In genomic region chr17:45618941-45619385, GRCm38 (mm10) we compare ENCODE assay signal across 8 mouse cellular contexts. TPM values are rescaled to one million over a fixed set of nuclear protein-coding genes. Genes with fewer than 3 reads are reported as not detected.
DNase-seq lines count a peak whose midpoint lies in the region; ATAC-seq and TF ChIP-seq lines count a peak whose summit lies in the region.

No protein-coding gene starts in this region.

- H3K4me3 ChIP-seq in embryonic facial prominence, embryonic 12.5 days, result peak overlapping the region; percentile 20
- no peak overlapping the region for H3K4me3 ChIP-seq in hindbrain, embryonic 12.5 days
- peak overlapping the region; percentile 6; the same call in 1 of the 2 replicates for H3K4me3 ChIP-seq in limb, embryonic 14.5 days (replicated peaks; ENCODE audit: low read length)
- no peak overlapping the region for H3K4me3 ChIP-seq in myocyte

- H3K36me3 ChIP-seq in embryonic facial prominence, embryonic 12.5 days, result no peaks in the 10 kb centered on the region
- H3K36me3 ChIP-seq in hindbrain, embryonic 12.5 days, result no peaks in the 10 kb centered on the region
- no peaks in the 10 kb centered on the region for H3K36me3 ChIP-seq in limb, embryonic 14.5 days (ENCODE audit: control insufficient read depth, insufficient read depth, low read length)
- no peaks in the 10 kb centered on the region for H3K36me3 ChIP-seq in myocyte (ENCODE audit: control insufficient read depth, insufficient read depth)

- H3K27ac ChIP-seq in embryonic facial prominence, embryonic 12.5 days, result peak overlapping the region; percentile 70; the same call in 1 of the 2 replicates
- H3K27ac ChIP-seq in hindbrain, embryonic 12.5 days, result peak overlapping the region; percentile 55; the same call in 1 of the 2 replicates
- H3K27ac ChIP-seq in limb, embryonic 14.5 days (replicated peaks; ENCODE audit: low read depth, low read length), result no peak overlapping the region

- DNase-seq in gastrocnemius, adult 18-20 months (ENCODE audit: low spot score), result peak; percentile 60
- DNase-seq in gastrocnemius, adult 8-10 months (ENCODE audit: low spot score in 2 of 2), result no peak
- no peak for DNase-seq in limb, embryonic 14.5 days (ENCODE audit: low spot score)
- DNase-seq in left cerebral cortex, adult 8-10 months (ENCODE audit: low spot score in 2 of 2), result no peak
- DNase-seq in frontal cortex, postnatal 14 days (ENCODE audit: low spot score in 2 of 2), result no peak

- H3K4me2 ChIP-seq in embryonic facial prominence, embryonic 12.5 days (replicated peaks), result peak overlapping the region; percentile 38
- H3K4me2 ChIP-seq in hindbrain, embryonic 12.5 days (replicated peaks), result peak overlapping the region; percentile 37
- H3K4me2 ChIP-seq in limb, embryonic 14.5 days (replicated peaks; ENCODE audit: low read depth, low read length, severe bottlenecking), result peak overlapping the region; percentile 39
- H3K4me2 ChIP-seq in myocyte (ENCODE audit: low read depth), result peak overlapping the region; percentile 42

- H3K4me1 ChIP-seq in embryonic facial prominence, embryonic 12.5 days, result peaks cover 11% of the 10 kb centered on the region; the same call in 1 of the 2 replicates
- peaks cover 10% of the 10 kb centered on the region for H3K4me1 ChIP-seq in hindbrain, embryonic 12.5 days
- H3K4me1 ChIP-seq in limb, embryonic 14.5 days (ENCODE audit: control insufficient read depth, insufficient read depth, low read length), result peaks cover 10% of the 10 kb centered on the region

- H3ac ChIP-seq in myocyte (ENCODE audit: control insufficient read depth, insufficient read length), result no peak overlapping the region

- no peaks in the 10 kb centered on the region for H3K79me2 ChIP-seq in myocyte (ENCODE audit: control insufficient read depth, insufficient read depth)

- H3K27me3 ChIP-seq in embryonic facial prominence, embryonic 12.5 days, result no peaks in the 10 kb centered on the region
- H3K27me3 ChIP-seq in hindbrain, embryonic 12.5 days, result 0 out of 2 replicates have a peak, but pooled peaks cover 2% of the 10 kb centered on the region
- H3K27me3 ChIP-seq in limb, embryonic 14.5 days (ENCODE audit: control insufficient read depth, insufficient read depth, low read length), result no peaks in the 10 kb centered on the region
- no peaks in the 10 kb centered on the region for H3K27me3 ChIP-seq in myocyte (ENCODE audit: control insufficient read depth, insufficient read depth, insufficient read length)

- ATAC-seq in embryonic facial prominence, embryonic 12.5 days (ENCODE audit: insufficient number of reproducible peaks, insufficient read depth, low FRiP score, low TSS enrichment), result no peak
- ATAC-seq in hindbrain, embryonic 12.5 days (ENCODE audit: low FRiP score), result no peak
- ATAC-seq in limb, embryonic 14.5 days (ENCODE audit: low FRiP score, low read depth), result no peak

- TF ChIP-seq POLR2A in limb, embryonic 14.5 days (IDR thresholded peaks at IDR 0.05; ENCODE audit: borderline replicate concordance, extremely low read depth, insufficient read depth, insufficient read length), result no peak
- TF ChIP-seq POLR2A in myocyte (IDR thresholded peaks at IDR 0.05; ENCODE audit: insufficient read length, low read depth), result no peak

- 14% methylated on average over 8 of the region's 8 CpGs for WGBS in embryonic facial prominence, embryonic 12.5 days
- 13% methylated on average over 8 of the region's 8 CpGs for WGBS in hindbrain, embryonic 12.5 days
- 16% methylated on average over 8 of the region's 8 CpGs for WGBS in limb, embryonic 14.5 days

- H3K9me3 ChIP-seq in embryonic facial prominence, embryonic 12.5 days, result no peaks in the 10 kb centered on the region
- H3K9me3 ChIP-seq in hindbrain, embryonic 12.5 days (replicated peaks), result no peaks in the 10 kb centered on the region
- H3K9me3 ChIP-seq in limb, embryonic 14.5 days (ENCODE audit: control insufficient read depth, low read length), result no peaks in the 10 kb centered on the region

- H3K9ac ChIP-seq in embryonic facial prominence, embryonic 12.5 days, result 0 out of 2 replicates have a peak overlapping the region, but pooled peaks have one; percentile 10
- 0 out of 2 replicates have a peak overlapping the region, but pooled peaks have one; percentile 29 for H3K9ac ChIP-seq in hindbrain, embryonic 12.5 days
- H3K9ac ChIP-seq in limb, embryonic 14.5 days (ENCODE audit: low read depth, low read length, severe bottlenecking), result 0 out of 2 replicates have a peak overlapping the region, but pooled peaks have one; percentile 6

TF ChIP-seq in myocyte, 11 proteins besides CTCF, POLR2A, EP300 and RAD21:
- TF ChIP-seq CEBPB (IDR thresholded peaks at IDR 0.05; ENCODE audit: insufficient read depth, poor library complexity, severe bottlenecking) (no peak), REST (IDR thresholded peaks at IDR 0.05; ENCODE audit: insufficient read depth, insufficient read length) (no peak), MYOD1 (IDR thresholded peaks at IDR 0.05; ENCODE audit: control insufficient read depth in 1 of 3, insufficient read length in 2 of 3, low read depth in 2 of 3) (no peak), MYOG (IDR thresholded peaks at IDR 0.05; ENCODE audit: control insufficient read depth in 1 of 3, insufficient read depth in 1 of 3, insufficient read length in 2 of 3, low read depth in 2 of 3) (no peak)
TF ChIP-seq in myocyte: peak in this region for 0.

RNA-seq across cellular contexts. Expression of gene Mymx, which starts 17.1 kb away (rescaled TPM):
- not detected for total RNA-seq in gastrocnemius, adult 18-20 months (2021)
- total RNA-seq in gastrocnemius, adult 8-10 months (2022), result not detected
- 9.2 and 10.7 TPM in 2 replicates for polyA plus RNA-seq in embryonic facial prominence, embryonic 12.5 days (2016; fragmentation: Nextera tagmentation; extraction: Ambion mirVana)
- polyA plus RNA-seq in hindbrain, embryonic 12.5 days (2016; fragmentation: Nextera tagmentation; extraction: Ambion mirVana), result 1.6 and 5.0 TPM in 2 replicates
- polyA plus RNA-seq in limb, embryonic 14.5 days (2012; rRNA removed), result 53.5 and 60.7 TPM in 2 replicates
- polyA plus RNA-seq in limb, embryonic 14.5 days (2014; fragmentation: Nextera tagmentation; extraction: Ambion mirVana), result 27.2 and 37.8 TPM in 2 replicates
- polyA plus RNA-seq in myocyte (2012; fragmentation: generic; extraction: Trizol), result 576 TPM
- total RNA-seq in left cerebral cortex, adult 8-10 months (2022), result not detected

RNA-seq across cellular contexts. Expression of gene Slc29a1, which starts 19.6 kb away (rescaled TPM):
- total RNA-seq in gastrocnemius, adult 18-20 months (2021), result 10 to 100 TPM; 31.9 to 32.4 TPM
- total RNA-seq in gastrocnemius, adult 8-10 months (2022), result 10 to 100 TPM; 26.6 to 31.2 (median 27.2) TPM
- polyA plus RNA-seq in embryonic facial prominence, embryonic 12.5 days (2016; fragmentation: Nextera tagmentation; extraction: Ambion mirVana), result 59.1 and 60.5 TPM in 2 replicates
- 44.4 and 47.2 TPM in 2 replicates for polyA plus RNA-seq in hindbrain, embryonic 12.5 days (2016; fragmentation: Nextera tagmentation; extraction: Ambion mirVana)
- polyA plus RNA-seq in limb, embryonic 14.5 days (2012; rRNA removed), result 122 and 157 TPM in 2 replicates
- polyA plus RNA-seq in limb, embryonic 14.5 days (2014; fragmentation: Nextera tagmentation; extraction: Ambion mirVana), result 94.5 and 103 TPM in 2 replicates
- polyA plus RNA-seq in myocyte (2012; fragmentation: generic; extraction: Trizol), result 913 TPM
- total RNA-seq in left cerebral cortex, adult 8-10 months (2022), result 10 to 100 TPM; 27.4 to 32.1 (median 29.5) TPM

RNA-seq across cellular contexts. Expression of gene Capn11, which starts 40.2 kb away (rescaled TPM):
- under 1 TPM; 0.21 to 0.66 TPM for total RNA-seq in gastrocnemius, adult 18-20 months (2021)
- total RNA-seq in gastrocnemius, adult 8-10 months (2022), result under 1 TPM; 0.15 to 0.51 (median 0.33) TPM
- 0.75 and 0.91 TPM in 2 replicates for polyA plus RNA-seq in embryonic facial prominence, embryonic 12.5 days (2016; fragmentation: Nextera tagmentation; extraction: Ambion mirVana)
- polyA plus RNA-seq in hindbrain, embryonic 12.5 days (2016; fragmentation: Nextera tagmentation; extraction: Ambion mirVana), result 1.4 and 2.4 TPM in 2 replicates
- 0.03 and 0.23 TPM in 2 replicates for polyA plus RNA-seq in limb, embryonic 14.5 days (2012; rRNA removed)
- not detected in 2 replicates for polyA plus RNA-seq in limb, embryonic 14.5 days (2014; fragmentation: Nextera tagmentation; extraction: Ambion mirVana)
- 0.38 TPM for polyA plus RNA-seq in myocyte (2012; fragmentation: generic; extraction: Trizol)
- total RNA-seq in left cerebral cortex, adult 8-10 months (2022), result 1 to 10 TPM in 1 of 4 experiments, under 1 TPM in 2, not detected in 1; 0.43 to 1.7 (median 0.54) TPM

RNA-seq across cellular contexts. Expression of gene Hsp90ab1, which starts 45.9 kb away (rescaled TPM):
- 1,000 to 10,000 TPM; 1,074 to 1,224 TPM for total RNA-seq in gastrocnemius, adult 18-20 months (2021)
- 1,000 to 10,000 TPM; 1,140 to 1,362 (median 1,203) TPM for total RNA-seq in gastrocnemius, adult 8-10 months (2022)
- polyA plus RNA-seq in embryonic facial prominence, embryonic 12.5 days (2016; fragmentation: Nextera tagmentation; extraction: Ambion mirVana), result 1,470 and 1,480 TPM in 2 replicates
- polyA plus RNA-seq in hindbrain, embryonic 12.5 days (2016; fragmentation: Nextera tagmentation; extraction: Ambion mirVana), result 1,350 and 1,487 TPM in 2 replicates
- 788 and 951 TPM in 2 replicates for polyA plus RNA-seq in limb, embryonic 14.5 days (2012; rRNA removed)
- 1,382 and 1,446 TPM in 2 replicates for polyA plus RNA-seq in limb, embryonic 14.5 days (2014; fragmentation: Nextera tagmentation; extraction: Ambion mirVana)
- 1,606 TPM for polyA plus RNA-seq in myocyte (2012; fragmentation: generic; extraction: Trizol)
- total RNA-seq in left cerebral cortex, adult 8-10 months (2022), result 1,000 to 10,000 TPM; 1,476 to 1,616 (median 1,547) TPM

RNA-seq across cellular contexts. Expression of gene Slc35b2, which starts 55.3 kb away (rescaled TPM):
- 10 to 100 TPM; 16.2 to 17.7 TPM for total RNA-seq in gastrocnemius, adult 18-20 months (2021)
- 10 to 100 TPM; 17.2 to 22.9 (median 19.8) TPM for total RNA-seq in gastrocnemius, adult 8-10 months (2022)
- 108 and 109 TPM in 2 replicates for polyA plus RNA-seq in embryonic facial prominence, embryonic 12.5 days (2016; fragmentation: Nextera tagmentation; extraction: Ambion mirVana)
- 90.6 and 92.4 TPM in 2 replicates for polyA plus RNA-seq in hindbrain, embryonic 12.5 days (2016; fragmentation: Nextera tagmentation; extraction: Ambion mirVana)
- polyA plus RNA-seq in limb, embryonic 14.5 days (2012; rRNA removed), result 96.9 and 168 TPM in 2 replicates
- polyA plus RNA-seq in limb, embryonic 14.5 days (2014; fragmentation: Nextera tagmentation; extraction: Ambion mirVana), result 128 and 138 TPM in 2 replicates
- polyA plus RNA-seq in myocyte (2012; fragmentation: generic; extraction: Trizol), result 80.1 TPM
- 10 to 100 TPM; 26.8 to 33.4 (median 29.4) TPM for total RNA-seq in left cerebral cortex, adult 8-10 months (2022)

Comparison
In these comparisons a context has a peak if more than half of its experiments do, and no peak if none do; other contexts are left out.
1. H3K4me3 ChIP-seq: peak in embryonic facial prominence, embryonic 12.5 days (single experiment) and limb, embryonic 14.5 days (single experiment); none in hindbrain, embryonic 12.5 days (single experiment) and myocyte (single experiment).
2. Peak in every context shown above with its lines, with median percentiles within 50 percentile points of each other: H3K4me2 ChIP-seq and H3K9ac ChIP-seq.